Mouse (Mus musculus) mouse embryonic stem cell (cell line): ENCODE results near the gene Tepsin.

ENCODE experiments used
- in situ Hi-C, 2 experiments: fragments of 300-500 bp; cut with MboI; formaldehyde crosslinking; loops; 1 replicate in 1 of 2; 3 replicates in 1 of 2; pipeline ENCODE4 v1.14.3; 2019 to 2020; ENCODE audit warnings: low sequenced_read_pairs in 2 of 2, low pct_unique_long_range_greater_than_20kb in 1 of 2, mixed read lengths in 1 of 2; ENCODE audit not compliant: unreplicated experiment in 1 of 2

Tepsin gene

GRCm38 (mm10) chr11:120071065-120071464 is 27.5 kb downstream of the Tepsin start:
- in situ Hi-C loops, result no loop called here

GRCm38 (mm10) chr11:120070286-120070930 is 28.1 kb downstream of the Tepsin start:
- in situ Hi-C loops, result no loop called here

- in situ Hi-C loops, result no loop called here
Measured at GRCm38 (mm10) chr11:120069261-120069660, 29.3 kb downstream of the Tepsin start.

GRCm38 (mm10) chr11:120067834-120068233 is 30.7 kb downstream of the Tepsin start:
- in situ Hi-C loops, result no loop called here

- in situ Hi-C loops, result no loop called here
Measured at GRCm38 (mm10) chr11:120065291-120065690, 33.2 kb downstream of the Tepsin start.

GRCm38 (mm10) chr11:120064668-120065040 is 33.9 kb downstream of the Tepsin start:
- in situ Hi-C loops, result no loop called here

- in situ Hi-C loops, result no loop called here
Measured at GRCm38 (mm10) chr11:120064006-120064667, 34.4 kb downstream of the Tepsin start.

- in situ Hi-C loops, result no loop called here
Measured at GRCm38 (mm10) chr11:120063326-120063725, 35.2 kb downstream of the Tepsin start.

- in situ Hi-C loops, result no loop called here
Measured at GRCm38 (mm10) chr11:120060634-120061033, 37.9 kb downstream of the Tepsin start.

GRCm38 (mm10) chr11:120055953-120056732 is 42.4 kb downstream of the Tepsin start:
- in situ Hi-C loops, result no loop called here

GRCm38 (mm10) chr11:120053846-120054245 is 44.7 kb downstream of the Tepsin start:
- in situ Hi-C loops, result no loop called here

GRCm38 (mm10) chr11:120052274-120052673 is 46.3 kb downstream of the Tepsin start:
- in situ Hi-C loops, result no loop called here

- in situ Hi-C loops, result no loop called here
Measured at GRCm38 (mm10) chr11:120051124-120051811, 47.3 kb downstream of the Tepsin start.

- in situ Hi-C loops, result no loop called here
Measured at GRCm38 (mm10) chr11:120049067-120049466, 49.5 kb downstream of the Tepsin start.

GRCm38 (mm10) chr11:120048252-120048556 is 50.3 kb downstream of the Tepsin start:
- in situ Hi-C loops, result no loop called here

GRCm38 (mm10) chr11:120047531-120048251 is 50.8 kb downstream of the Tepsin start:
- in situ Hi-C loops, result no loop called here

GRCm38 (mm10) chr11:120046553-120047191 is 51.9 kb downstream of the Tepsin start, which contains the start of gene Aatk:
Gene Aatk, minus strand, starts transcription at chr11:120047167.
- in situ Hi-C loops, result no loop called here
